Mouse (Mus musculus): Measurements from ENCODE around the gene Polg2.
"Not testable (repeated sequence)": the region's sequence is repeated elsewhere in the genome, so short reads cannot be mapped to it uniquely, and the experiment has no call there.

Polg2 gene

GRCm38 (mm10) chr11:106762139-106762799 lies 17.1 kb downstream of the Polg2 start:
- peak; percentile 66 for DNase-seq (ENCODE audit: low read depth, low spot score)

- DNase-seq (ENCODE audit: low read depth, low spot score), result no peak
Measured at GRCm38 (mm10) chr11:106760511-106760910, 18.8 kb downstream of the Polg2 start.

- no peak for DNase-seq (ENCODE audit: low read depth, low spot score)
Measured at GRCm38 (mm10) chr11:106759028-106759427, 20.3 kb downstream of the Polg2 start.

GRCm38 (mm10) chr11:106755583-106755982 lies 23.8 kb downstream of the Polg2 start:
- no peak for DNase-seq (ENCODE audit: low read depth, low spot score)

GRCm38 (mm10) chr11:106753314-106753713 lies 26.0 kb downstream of the Polg2 start:
- DNase-seq (ENCODE audit: low read depth, low spot score), result no peak

- DNase-seq (ENCODE audit: low read depth, low spot score), result no peak
Measured at GRCm38 (mm10) chr11:106752103-106752502, 27.2 kb downstream of the Polg2 start.

- DNase-seq (ENCODE audit: low read depth, low spot score), result no peak
Measured at GRCm38 (mm10) chr11:106751039-106752018, 28.0 kb downstream of the Polg2 start, which contains the start of gene Milr1. Gene Milr1, plus strand, starts transcription at chr11:106751226.

GRCm38 (mm10) chr11:106750121-106750751 lies 29.1 kb downstream of the Polg2 start, which contains the start of gene Pecam1:
Gene Pecam1, minus strand, starts transcription at chr11:106750628.
- no peak for DNase-seq (ENCODE audit: low read depth, low spot score)

- not testable (repeated sequence) for DNase-seq (ENCODE audit: low read depth, low spot score)
Measured at GRCm38 (mm10) chr11:106749557-106750120, 29.7 kb downstream of the Polg2 start.

GRCm38 (mm10) chr11:106744949-106745348 lies 34.4 kb downstream of the Polg2 start:
- DNase-seq (ENCODE audit: low read depth, low spot score), result no peak

GRCm38 (mm10) chr11:106742388-106742841 lies 36.9 kb downstream of the Polg2 start:
- DNase-seq (ENCODE audit: low read depth, low spot score), result peak; percentile 50

- no peak for DNase-seq (ENCODE audit: low read depth, low spot score)
Measured at GRCm38 (mm10) chr11:106741826-106742225, 37.5 kb downstream of the Polg2 start.

- no peak for DNase-seq (ENCODE audit: low read depth, low spot score)
Measured at GRCm38 (mm10) chr11:106741232-106741631, 38.1 kb downstream of the Polg2 start.

- not testable (repeated sequence) for DNase-seq (ENCODE audit: low read depth, low spot score)
Measured at GRCm38 (mm10) chr11:106740724-106741123, 38.6 kb downstream of the Polg2 start.

- no peak for DNase-seq (ENCODE audit: low read depth, low spot score)
Measured at GRCm38 (mm10) chr11:106739116-106739515, 40.2 kb downstream of the Polg2 start.

GRCm38 (mm10) chr11:106737178-106737621 lies 42.1 kb downstream of the Polg2 start:
- DNase-seq (ENCODE audit: low read depth, low spot score), result no peak

- no peak for DNase-seq (ENCODE audit: low read depth, low spot score)
Measured at GRCm38 (mm10) chr11:106736614-106737013, 42.7 kb downstream of the Polg2 start.

- no peak for DNase-seq (ENCODE audit: low read depth, low spot score)
Measured at GRCm38 (mm10) chr11:106730714-106731113, 48.6 kb downstream of the Polg2 start.

GRCm38 (mm10) chr11:106729656-106730055 lies 49.7 kb downstream of the Polg2 start:
- no peak for DNase-seq (ENCODE audit: low read depth, low spot score)

- DNase-seq (ENCODE audit: low read depth, low spot score), result no peak
Measured at GRCm38 (mm10) chr11:106728402-106729366, 50.7 kb downstream of the Polg2 start.
